Mouse (Mus musculus) liver, postnatal 0 days (tissue): ENCODE data around the gene Lfng.

Experiments
- CTCF ChIP-seq: sonication (generic); IDR thresholded peaks from 2 replicates; pipeline ENCODE4 v1.5.1; 2016; ENCODE audit warnings: antibody characterized with exemption, low read depth
- EP300 ChIP-seq: IDR thresholded peaks from 2 replicates; pipeline ENCODE4 v1.6.1; 2016; ENCODE audit warnings: antibody characterized with exemption, low read depth, mild to moderate bottlenecking

DNA sequence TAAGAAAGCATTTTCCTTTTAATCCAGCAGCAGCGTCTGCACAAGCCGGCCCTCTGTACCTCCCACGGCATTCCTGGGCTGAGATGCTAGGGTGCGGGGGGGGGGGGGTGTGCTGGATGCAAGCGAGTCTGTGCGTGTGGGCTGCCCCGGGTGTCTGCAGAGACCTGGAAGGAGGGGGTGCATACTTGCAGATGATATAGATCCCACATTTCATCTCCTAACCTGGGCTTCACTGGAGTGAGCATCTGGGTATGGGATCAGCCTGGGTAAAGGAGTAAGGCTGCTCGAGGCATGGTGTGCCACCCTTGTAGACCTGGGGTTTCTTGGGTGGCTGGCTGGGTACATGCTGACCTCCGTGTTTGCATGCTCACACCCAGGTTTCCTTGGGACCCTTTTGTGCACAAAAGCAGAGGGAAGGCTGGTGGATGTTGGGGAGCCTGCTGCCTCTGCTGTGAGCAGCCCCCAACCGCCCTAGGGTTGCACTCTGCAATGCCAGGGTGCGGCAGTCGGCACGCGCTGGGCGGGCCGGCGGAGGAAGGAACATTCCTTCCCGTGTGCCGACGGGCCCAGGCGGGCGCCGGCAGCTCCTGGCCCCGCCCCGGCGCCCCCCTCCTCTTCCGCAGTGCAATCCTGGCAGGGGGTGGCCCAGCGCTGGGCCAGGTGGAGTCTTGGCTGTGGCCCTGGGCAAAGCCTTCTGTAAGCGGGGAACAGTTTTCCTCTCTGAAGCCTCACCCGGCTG lies 3.3 kb downstream of the Lfng start:
- TF ChIP-seq CTCF = no peak
- TF ChIP-seq EP300 = no peak
